Mouse (Mus musculus) heart, postnatal 0 days (tissue): ENCODE data around the gene Tbl1x.

Source experiments
- CTCF ChIP-seq: IDR thresholded peaks from 2 replicates; pipeline ENCODE4 v1.5.1; 2016; ENCODE audit warnings: antibody characterized with exemption, control low read depth, low read depth
- EP300 ChIP-seq: IDR thresholded peaks from 2 replicates; pipeline ENCODE4 v1.6.1; 2016; ENCODE audit warnings: antibody characterized with exemption, low read depth

GRCm38 (mm10) chrX:77603496-77604258, 92.9 kb downstream of the Tbl1x start:
- TF ChIP-seq CTCF (no peak), EP300 (peak; percentile 78)
